In the genomic region with DNA sequence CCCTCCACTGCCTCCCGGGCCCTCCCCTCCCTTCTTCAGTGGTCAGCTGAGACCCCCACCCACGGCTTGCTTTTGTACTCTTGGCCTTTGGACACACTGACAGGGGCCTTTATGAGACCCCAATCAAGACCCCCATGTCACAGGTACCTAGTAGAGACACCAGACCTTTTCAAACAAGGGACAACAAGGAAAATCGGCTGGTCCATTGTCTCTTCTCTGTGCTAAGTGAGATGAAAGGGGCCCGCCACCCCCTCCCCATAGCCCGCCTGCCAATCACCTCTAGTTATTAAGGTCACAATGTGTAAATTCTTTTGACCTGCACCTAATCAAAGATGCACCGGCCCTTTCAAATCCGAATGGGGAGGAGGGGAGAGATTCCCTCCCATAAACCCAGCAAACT, we compare ENCODE assay signal across 19 mouse cellular contexts. TPM values are rescaled to one million over a fixed set of nuclear protein-coding genes. Genes with fewer than 3 reads are reported as not detected.
DNase-seq lines count a peak whose midpoint lies in the region; ATAC-seq and TF ChIP-seq lines count a peak whose summit lies in the region.
"Had no signal": no experiment of that assay in that cellular context is flagged by ENCODE, and none has a peak within 500 bp of the region (broad histone marks: within the 10 kb centered on the region; RNA-seq: fewer than 3 reads in every experiment).

No protein-coding gene starts in this region.

- no peaks in the 10 kb centered on the region for H3K36me3 ChIP-seq in forebrain, embryonic 10.5 days (replicated peaks)
- H3K36me3 ChIP-seq in forebrain, embryonic 12.5 days (replicated peaks), result no peaks in the 10 kb centered on the region
- no peaks in the 10 kb centered on the region for H3K36me3 ChIP-seq in kidney, embryonic 14.5 days (ENCODE audit: control insufficient read depth, insufficient read depth, low read length)
- no peaks in the 10 kb centered on the region for H3K36me3 ChIP-seq in kidney, adult 2 months (ENCODE audit: control insufficient read depth, insufficient read depth, low read length)
- no peaks in the 10 kb centered on the region for H3K36me3 ChIP-seq in embryonic facial prominence, embryonic 10.5 days (replicated peaks)
- H3K36me3 ChIP-seq: hindbrain, embryonic 15.5 days had no signal

- TF ChIP-seq CTCF in kidney, adult 2 months (conservative IDR thresholded peaks at IDR 0.05; ENCODE audit: insufficient read depth, insufficient read length, low read depth, low read length), result no peak

- 16% methylated on average over 7 of the region's 7 CpGs for WGBS in forebrain, embryonic 10.5 days
- WGBS in forebrain, embryonic 12.5 days, result 5% methylated on average over 7 of the region's 7 CpGs
- 34% methylated on average over 7 of the region's 7 CpGs for WGBS in kidney, embryonic 14.5 days
- WGBS in kidney, adult 2 months, result 65% methylated on average over 7 of the region's 7 CpGs
- 38% methylated on average over 7 of the region's 7 CpGs for WGBS in embryonic facial prominence, embryonic 10.5 days

- DNase-seq in forebrain, embryonic 10.5 days (ENCODE audit: extremely low spot score, low spot score), result no peak
- DNase-seq in kidney, adult 2 months, result no peak
- DNase-seq in embryonic facial prominence, embryonic 10.5 days (ENCODE audit: low spot score), result no peak
- peak; percentile 56 for DNase-seq in retina, postnatal 1 day
- DNase-seq in left cerebral cortex, postnatal 36 days (ENCODE audit: low spot score in 2 of 2), result no peak
- DNase-seq: adrenal gland, postnatal 10 days; cerebellum, adult 11 months; cerebellum, adult 8-10 months; cerebellum, postnatal 14 days; gastrocnemius, postnatal 36 days; heart, adult 11 months; heart, postnatal 36 days had no signal

- TF ChIP-seq POLR2A in kidney, adult 2 months (IDR thresholded peaks at IDR 0.05; ENCODE audit: low read depth, low read length), result no peak

- H3K4me1 ChIP-seq in forebrain, embryonic 10.5 days, result peaks cover 54% of the 10 kb centered on the region
- H3K4me1 ChIP-seq in forebrain, embryonic 12.5 days, result peaks cover 33% of the 10 kb centered on the region
- H3K4me1 ChIP-seq in kidney, embryonic 14.5 days (ENCODE audit: control insufficient read depth, insufficient read depth, low read length), result peaks cover 27% of the 10 kb centered on the region
- H3K4me1 ChIP-seq in kidney, adult 2 months (ENCODE audit: control insufficient read depth, insufficient read depth, low read length), result no peaks in the 10 kb centered on the region
- peaks cover 41% of the 10 kb centered on the region for H3K4me1 ChIP-seq in embryonic facial prominence, embryonic 10.5 days

- intact Hi-C loops in left cerebral cortex, postnatal 36 days (cut with DNase I), result no loop called here

- no peaks in the 10 kb centered on the region for H3K9me3 ChIP-seq in forebrain, embryonic 10.5 days
- no peaks in the 10 kb centered on the region for H3K9me3 ChIP-seq in forebrain, embryonic 12.5 days
- H3K9me3 ChIP-seq in kidney, embryonic 14.5 days (ENCODE audit: control insufficient read depth, low read length), result no peaks in the 10 kb centered on the region
- no peaks in the 10 kb centered on the region for H3K9me3 ChIP-seq in embryonic facial prominence, embryonic 10.5 days
- H3K9me3 ChIP-seq: embryonic facial prominence, embryonic 15.5 days; forebrain, embryonic 13.5 days; heart, embryonic 13.5 days; hindbrain, embryonic 15.5 days had no signal

- H3K9ac ChIP-seq in forebrain, embryonic 12.5 days, result no peak overlapping the region
- 0 out of 2 replicates have a peak overlapping the region, but pooled peaks have one; percentile 2 for H3K9ac ChIP-seq in kidney, embryonic 14.5 days (ENCODE audit: low read depth, low read length)
- H3K9ac ChIP-seq: embryonic facial prominence, embryonic 15.5 days; forebrain, embryonic 13.5 days; heart, embryonic 13.5 days; hindbrain, embryonic 15.5 days had no signal

- H3K4me2 ChIP-seq in forebrain, embryonic 12.5 days, result no peak overlapping the region; the same call in 1 of the 2 replicates
- H3K4me2 ChIP-seq in kidney, embryonic 14.5 days (replicated peaks; ENCODE audit: low read depth, low read length), result no peak overlapping the region
- H3K4me2 ChIP-seq: embryonic facial prominence, embryonic 15.5 days; forebrain, embryonic 13.5 days; heart, embryonic 13.5 days; hindbrain, embryonic 15.5 days had no signal

- H3K27ac ChIP-seq in forebrain, embryonic 10.5 days, result peak overlapping the region; percentile 74
- no peak overlapping the region for H3K27ac ChIP-seq in forebrain, embryonic 12.5 days
- H3K27ac ChIP-seq in kidney, embryonic 14.5 days (ENCODE audit: low read depth, low read length), result no peak overlapping the region
- H3K27ac ChIP-seq in kidney, adult 2 months (ENCODE audit: insufficient read depth, low read depth, low read length), result no peak overlapping the region
- peak overlapping the region; percentile 61 for H3K27ac ChIP-seq in embryonic facial prominence, embryonic 10.5 days (replicated peaks)
- H3K27ac ChIP-seq: embryonic facial prominence, embryonic 15.5 days; forebrain, embryonic 13.5 days; heart, embryonic 13.5 days; hindbrain, embryonic 15.5 days had no signal

- peaks cover 100% of the 10 kb centered on the region for H3K27me3 ChIP-seq in forebrain, embryonic 10.5 days (ENCODE audit: poor library complexity, severe bottlenecking)
- peaks cover 85% of the 10 kb centered on the region for H3K27me3 ChIP-seq in forebrain, embryonic 12.5 days
- H3K27me3 ChIP-seq in kidney, embryonic 14.5 days (ENCODE audit: control insufficient read depth, insufficient read depth, low read length), result no peaks in the 10 kb centered on the region
- no peaks in the 10 kb centered on the region for H3K27me3 ChIP-seq in kidney, adult 2 months (replicated peaks; ENCODE audit: control insufficient read depth, insufficient read depth, low read length)
- peaks cover 45% of the 10 kb centered on the region for H3K27me3 ChIP-seq in embryonic facial prominence, embryonic 10.5 days (replicated peaks; ENCODE audit: low read depth, poor library complexity, severe bottlenecking)
- H3K27me3 ChIP-seq: embryonic facial prominence, embryonic 15.5 days; heart, embryonic 13.5 days; hindbrain, embryonic 15.5 days had no signal

- ATAC-seq in forebrain, embryonic 12.5 days (ENCODE audit: low FRiP score), result no peak
- ATAC-seq in kidney, embryonic 14.5 days (ENCODE audit: low FRiP score, low TSS enrichment), result no peak

- peak overlapping the region; percentile 27; the same call in 1 of the 2 replicates for H3K4me3 ChIP-seq in forebrain, embryonic 10.5 days
- H3K4me3 ChIP-seq in forebrain, embryonic 12.5 days (replicated peaks), result no peak overlapping the region
- H3K4me3 ChIP-seq in kidney, embryonic 14.5 days (ENCODE audit: low read length), result no peak overlapping the region
- no peak overlapping the region for H3K4me3 ChIP-seq in kidney, adult 2 months (ENCODE audit: insufficient read depth, low read depth, low read length)
- no peak overlapping the region for H3K4me3 ChIP-seq in embryonic facial prominence, embryonic 10.5 days
- H3K4me3 ChIP-seq: embryonic facial prominence, embryonic 15.5 days; erythroblast, embryonic 14.5 days; forebrain, embryonic 13.5 days; heart, embryonic 13.5 days; hindbrain, embryonic 15.5 days had no signal

RNA-seq across cellular contexts. Expression of a gene that starts 43.4 kb away (rescaled TPM):
- 4.2 and 4.4 TPM in 2 replicates for polyA plus RNA-seq in forebrain, embryonic 10.5 days (2016; fragmentation: Nextera tagmentation; extraction: Ambion mirVana)
- 4.6 and 4.7 TPM in 2 replicates for polyA plus RNA-seq in forebrain, embryonic 12.5 days (2016; fragmentation: Nextera tagmentation; extraction: Ambion mirVana)
- polyA plus RNA-seq in kidney, embryonic 14.5 days (2014; fragmentation: Nextera tagmentation; extraction: Ambion mirVana), result 7.2 and 8.3 TPM in 2 replicates
- 43.0 and 56.4 TPM in 2 replicates for polyA plus RNA-seq in kidney, adult 2 months (2012; rRNA removed)
- 4.2 and 4.7 TPM in 2 replicates for polyA plus RNA-seq in embryonic facial prominence, embryonic 10.5 days (2016; fragmentation: Nextera tagmentation; extraction: Ambion mirVana)
- 10 to 100 TPM; 34.4 to 35.9 TPM for total RNA-seq in left cerebral cortex, postnatal 36 days (2021)

RNA-seq across cellular contexts. Expression of a gene that starts 56.3 kb away (rescaled TPM):
- polyA plus RNA-seq in forebrain, embryonic 10.5 days (2016; fragmentation: Nextera tagmentation; extraction: Ambion mirVana), result 52.1 and 53.5 TPM in 2 replicates
- polyA plus RNA-seq in forebrain, embryonic 12.5 days (2016; fragmentation: Nextera tagmentation; extraction: Ambion mirVana), result 45.5 and 47.1 TPM in 2 replicates
- polyA plus RNA-seq in kidney, embryonic 14.5 days (2014; fragmentation: Nextera tagmentation; extraction: Ambion mirVana), result 51.4 and 61.6 TPM in 2 replicates
- 10.9 and 16.3 TPM in 2 replicates for polyA plus RNA-seq in kidney, adult 2 months (2012; rRNA removed)
- polyA plus RNA-seq in embryonic facial prominence, embryonic 10.5 days (2016; fragmentation: Nextera tagmentation; extraction: Ambion mirVana), result 50.3 and 50.8 TPM in 2 replicates
- 10 to 100 TPM; 74.2 to 75.2 TPM for total RNA-seq in left cerebral cortex, postnatal 36 days (2021)

RNA-seq across cellular contexts. Expression of a gene that starts 56.4 kb away (rescaled TPM):
- polyA plus RNA-seq in forebrain, embryonic 10.5 days (2016; fragmentation: Nextera tagmentation; extraction: Ambion mirVana), result 25.7 and 26.6 TPM in 2 replicates
- 18.1 and 18.2 TPM in 2 replicates for polyA plus RNA-seq in forebrain, embryonic 12.5 days (2016; fragmentation: Nextera tagmentation; extraction: Ambion mirVana)
- polyA plus RNA-seq in kidney, embryonic 14.5 days (2014; fragmentation: Nextera tagmentation; extraction: Ambion mirVana), result 13.9 and 20.6 TPM in 2 replicates
- 12.6 and 13.3 TPM in 2 replicates for polyA plus RNA-seq in kidney, adult 2 months (2012; rRNA removed)
- 23.3 and 23.8 TPM in 2 replicates for polyA plus RNA-seq in embryonic facial prominence, embryonic 10.5 days (2016; fragmentation: Nextera tagmentation; extraction: Ambion mirVana)
- 1 to 10 TPM; 9.0 to 9.8 TPM for total RNA-seq in left cerebral cortex, postnatal 36 days (2021)

Comparison
In these comparisons a context has a peak if more than half of its experiments do, and no peak if none do; other contexts are left out.
1. H3K27ac ChIP-seq: peak in forebrain, embryonic 10.5 days (single experiment) and embryonic facial prominence, embryonic 10.5 days (single experiment); none in forebrain, embryonic 12.5 days (single experiment), kidney, embryonic 14.5 days (single experiment) and kidney, adult 2 months (single experiment).